Mouse (Mus musculus) bone marrow macrophage, adult 2 months (primary cell): ENCODE results near the gene Rnf38.

ENCODE experiments used
- CTCF ChIP-seq: IDR thresholded peaks from 2 replicates; pipeline ENCODE4 v1.5.1; 2012; ENCODE audit warnings: low read depth, mild to moderate bottlenecking, low read length, moderate library complexity
- POLR2A ChIP-seq: IDR thresholded peaks from 2 replicates; pipeline ENCODE4 v1.6.1; 2012; ENCODE audit warnings: mild to moderate bottlenecking, low read depth, low read length, borderline replicate concordance

DNA sequence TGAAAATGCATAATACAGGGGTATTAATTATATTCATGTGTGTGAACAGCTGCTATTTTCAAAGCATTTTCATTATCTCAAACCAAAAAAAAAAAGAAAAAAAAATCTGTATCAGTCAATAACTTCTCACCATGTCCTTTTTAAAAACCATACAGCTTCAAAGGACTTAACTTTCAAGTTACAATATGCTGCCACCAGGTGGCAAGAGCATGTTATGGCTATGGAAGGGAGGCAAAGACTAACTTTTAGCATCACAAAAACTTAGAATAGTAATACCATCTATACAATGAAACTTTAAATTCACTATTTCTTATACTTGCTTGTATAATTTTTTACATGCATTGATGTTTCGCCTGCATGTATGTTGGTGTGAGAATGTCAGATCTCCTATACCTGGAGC is 33.6 kb downstream of the Rnf38 start:
- TF ChIP-seq CTCF (no peak), POLR2A (no peak)
